Mouse (Mus musculus): Measurements from ENCODE around the gene Erbb4. TPM values are rescaled to one million over a fixed set of nuclear protein-coding genes. Genes with fewer than 3 reads are reported as not detected.

Erbb4 gene
- polyA plus RNA-seq, 1 experiment: not detected

DNA sequence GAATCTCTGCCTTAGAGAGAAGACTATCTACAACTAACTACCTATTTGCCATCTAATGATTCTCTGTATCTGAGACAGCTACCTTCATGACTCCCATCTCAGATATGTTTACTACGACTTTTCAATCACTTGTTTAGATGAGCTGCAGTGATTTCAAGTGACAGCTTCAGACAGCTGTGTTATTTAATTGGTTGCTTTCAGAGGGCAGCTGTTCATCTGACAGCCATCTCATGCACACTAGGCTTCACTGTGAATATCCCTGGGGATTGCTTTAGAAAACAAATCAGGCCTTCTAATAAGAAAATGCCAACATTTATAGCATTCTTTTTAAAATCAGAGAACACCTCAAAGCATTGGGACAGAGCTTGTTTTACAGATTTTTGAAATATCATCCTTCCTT lies 952.6 kb downstream of the Erbb4 start:
- no peaks in the 10 kb centered on the region for H3K27me3 ChIP-seq (ENCODE audit: control insufficient read depth, insufficient read depth, insufficient read length)
- no peak overlapping the region for H3K4me2 ChIP-seq (ENCODE audit: low read depth)
- H3K36me3 ChIP-seq (ENCODE audit: control insufficient read depth, insufficient read depth): no peaks in the 10 kb centered on the region
- TF ChIP-seq TCF12 (IDR thresholded peaks at IDR 0.05; ENCODE audit: insufficient read depth, poor library complexity, severe bottlenecking): no peak
- no peak for TF ChIP-seq SRF (IDR thresholded peaks at IDR 0.05; ENCODE audit: control insufficient read depth, insufficient read length, low read depth)
- no peak for TF ChIP-seq CEBPB (IDR thresholded peaks at IDR 0.05; ENCODE audit: insufficient read depth, poor library complexity, severe bottlenecking)
- no peak for TF ChIP-seq POLR2AphosphoS2 (IDR thresholded peaks at IDR 0.05; ENCODE audit: insufficient read length, low read depth)
- no peak for TF ChIP-seq MYOG (IDR thresholded peaks at IDR 0.05; ENCODE audit: control insufficient read depth in 1 of 3, insufficient read depth in 1 of 3, insufficient read length in 2 of 3, low read depth in 2 of 3)
- TF ChIP-seq POLR2A (IDR thresholded peaks at IDR 0.05; ENCODE audit: insufficient read length, low read depth): no peak
- no peak for TF ChIP-seq E2F4 (IDR thresholded peaks at IDR 0.05; ENCODE audit: insufficient read depth)
- no peak for TF ChIP-seq USF1 (IDR thresholded peaks at IDR 0.05; ENCODE audit: low read depth)
- no peak for TF ChIP-seq MAX (IDR thresholded peaks at IDR 0.05; ENCODE audit: low read depth)
- TF ChIP-seq REST (IDR thresholded peaks at IDR 0.05; ENCODE audit: insufficient read depth, insufficient read length): no peak
- TF ChIP-seq TCF3 (IDR thresholded peaks at IDR 0.05; ENCODE audit: insufficient read length, low read depth): no peak
- TF ChIP-seq MYOD1 (IDR thresholded peaks at IDR 0.05; ENCODE audit: control insufficient read depth in 1 of 3, insufficient read length in 2 of 3, low read depth in 2 of 3): no peak
- H3K4me3 ChIP-seq: no peak overlapping the region
- no peak overlapping the region for H3ac ChIP-seq (ENCODE audit: control insufficient read depth, insufficient read length)
- no peaks in the 10 kb centered on the region for H3K79me2 ChIP-seq (ENCODE audit: control insufficient read depth, insufficient read depth)

DNA sequence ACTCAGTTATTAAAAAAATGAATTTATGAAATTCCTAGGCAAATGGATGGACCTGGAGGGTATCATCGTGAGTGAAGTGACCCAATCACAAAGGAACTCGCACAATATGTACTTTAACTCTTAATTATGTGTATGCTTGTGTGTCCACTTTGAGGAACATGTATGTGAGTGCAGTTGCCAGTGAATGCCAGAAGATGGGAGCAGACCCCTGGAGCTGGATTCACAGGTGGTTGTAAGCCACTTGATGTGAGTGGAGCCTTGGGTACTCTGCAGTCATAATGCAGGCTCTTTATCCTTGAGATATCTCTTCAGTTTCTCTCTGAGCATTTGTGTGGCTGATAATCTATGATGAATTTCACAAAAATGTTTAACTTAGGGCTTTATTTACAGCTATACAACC lies 957.3 kb downstream of the Erbb4 start:
- no peak overlapping the region for H3K4me3 ChIP-seq
- no peak for TF ChIP-seq POLR2AphosphoS2 (IDR thresholded peaks at IDR 0.05; ENCODE audit: insufficient read length, low read depth)
- TF ChIP-seq MYOD1 (IDR thresholded peaks at IDR 0.05; ENCODE audit: control insufficient read depth in 1 of 3, insufficient read length in 2 of 3, low read depth in 2 of 3): no peak
- no peak for TF ChIP-seq MAX (IDR thresholded peaks at IDR 0.05; ENCODE audit: low read depth)
- no peak for TF ChIP-seq MYOG (IDR thresholded peaks at IDR 0.05; ENCODE audit: control insufficient read depth in 1 of 3, insufficient read depth in 1 of 3, insufficient read length in 2 of 3, low read depth in 2 of 3)
- TF ChIP-seq TCF3 (IDR thresholded peaks at IDR 0.05; ENCODE audit: insufficient read length, low read depth): no peak
- no peak for TF ChIP-seq SRF (IDR thresholded peaks at IDR 0.05; ENCODE audit: control insufficient read depth, insufficient read length, low read depth)
- no peak for TF ChIP-seq REST (IDR thresholded peaks at IDR 0.05; ENCODE audit: insufficient read depth, insufficient read length)
- no peak for TF ChIP-seq TCF12 (IDR thresholded peaks at IDR 0.05; ENCODE audit: insufficient read depth, poor library complexity, severe bottlenecking)

DNA sequence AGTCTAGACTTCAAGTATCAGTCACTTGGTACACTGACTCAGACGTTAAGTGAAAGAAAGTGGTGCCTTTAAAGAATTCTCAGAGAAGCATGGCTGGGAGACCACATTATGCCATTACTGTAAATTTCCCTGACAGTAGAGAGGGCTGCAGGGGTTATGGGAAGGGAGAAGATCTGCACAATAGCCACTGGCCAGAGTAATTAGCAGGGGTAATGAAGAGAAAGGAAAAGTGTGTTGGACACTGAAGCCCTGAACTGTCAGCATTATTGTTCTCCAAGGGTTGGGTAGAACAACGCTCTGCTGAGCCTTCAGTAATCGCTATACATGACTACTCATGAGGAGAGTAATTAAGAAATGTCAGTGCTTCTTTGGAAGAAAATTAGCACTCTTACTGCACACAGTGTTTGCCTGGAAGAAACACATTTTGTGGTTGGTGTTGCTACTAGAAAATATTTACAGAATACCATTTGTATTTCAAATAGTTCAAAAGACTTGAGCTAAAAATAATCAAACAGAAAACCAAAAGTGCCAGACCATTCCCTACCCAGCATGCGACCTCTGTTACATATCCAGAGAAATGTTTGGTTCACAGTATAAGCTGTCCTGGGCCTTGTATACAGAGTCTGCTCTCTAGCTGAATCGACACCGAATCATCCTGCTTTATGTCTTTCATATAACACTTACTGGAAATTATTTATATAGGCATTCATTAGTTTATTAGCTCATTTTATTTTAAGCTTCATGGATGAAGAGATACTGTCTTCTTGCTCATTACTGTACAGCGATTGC lies 965.1 kb downstream of the Erbb4 start:
- H3K4me2 ChIP-seq (ENCODE audit: low read depth): no peak overlapping the region
- no peak overlapping the region for H3K4me3 ChIP-seq
- H3ac ChIP-seq (ENCODE audit: control insufficient read depth, insufficient read length): no peak overlapping the region
- no peaks in the 10 kb centered on the region for H3K36me3 ChIP-seq (ENCODE audit: control insufficient read depth, insufficient read depth)
- no peak for TF ChIP-seq CEBPB (IDR thresholded peaks at IDR 0.05; ENCODE audit: insufficient read depth, poor library complexity, severe bottlenecking)
- TF ChIP-seq POLR2A (IDR thresholded peaks at IDR 0.05; ENCODE audit: insufficient read length, low read depth): no peak
- no peak for TF ChIP-seq TCF12 (IDR thresholded peaks at IDR 0.05; ENCODE audit: insufficient read depth, poor library complexity, severe bottlenecking)
- no peak for TF ChIP-seq SRF (IDR thresholded peaks at IDR 0.05; ENCODE audit: control insufficient read depth, insufficient read length, low read depth)
- TF ChIP-seq MYOD1 (IDR thresholded peaks at IDR 0.05; ENCODE audit: control insufficient read depth in 1 of 3, insufficient read length in 2 of 3, low read depth in 2 of 3): no peak
- TF ChIP-seq REST (IDR thresholded peaks at IDR 0.05; ENCODE audit: insufficient read depth, insufficient read length): no peak
- TF ChIP-seq MAX (IDR thresholded peaks at IDR 0.05; ENCODE audit: low read depth): no peak
- no peak for TF ChIP-seq MYOG (IDR thresholded peaks at IDR 0.05; ENCODE audit: control insufficient read depth in 1 of 3, insufficient read depth in 1 of 3, insufficient read length in 2 of 3, low read depth in 2 of 3)
- TF ChIP-seq POLR2AphosphoS2 (IDR thresholded peaks at IDR 0.05; ENCODE audit: insufficient read length, low read depth): no peak
- no peak for TF ChIP-seq USF1 (IDR thresholded peaks at IDR 0.05; ENCODE audit: low read depth)
- no peak for TF ChIP-seq E2F4 (IDR thresholded peaks at IDR 0.05; ENCODE audit: insufficient read depth)
- TF ChIP-seq TCF3 (IDR thresholded peaks at IDR 0.05; ENCODE audit: insufficient read length, low read depth): no peak
- no peaks in the 10 kb centered on the region for H3K79me2 ChIP-seq (ENCODE audit: control insufficient read depth, insufficient read depth)
- H3K27me3 ChIP-seq (ENCODE audit: control insufficient read depth, insufficient read depth, insufficient read length): no peaks in the 10 kb centered on the region

More for the DNA sequence above, 957.3 kb downstream of the Erbb4 start:
- H3K36me3 ChIP-seq (ENCODE audit: control insufficient read depth, insufficient read depth): no peaks in the 10 kb centered on the region
- no peak overlapping the region for H3K4me2 ChIP-seq (ENCODE audit: low read depth)
- H3K79me2 ChIP-seq (ENCODE audit: control insufficient read depth, insufficient read depth): no peaks in the 10 kb centered on the region
- H3ac ChIP-seq (ENCODE audit: control insufficient read depth, insufficient read length): no peak overlapping the region
- no peaks in the 10 kb centered on the region for H3K27me3 ChIP-seq (ENCODE audit: control insufficient read depth, insufficient read depth, insufficient read length)

DNA sequence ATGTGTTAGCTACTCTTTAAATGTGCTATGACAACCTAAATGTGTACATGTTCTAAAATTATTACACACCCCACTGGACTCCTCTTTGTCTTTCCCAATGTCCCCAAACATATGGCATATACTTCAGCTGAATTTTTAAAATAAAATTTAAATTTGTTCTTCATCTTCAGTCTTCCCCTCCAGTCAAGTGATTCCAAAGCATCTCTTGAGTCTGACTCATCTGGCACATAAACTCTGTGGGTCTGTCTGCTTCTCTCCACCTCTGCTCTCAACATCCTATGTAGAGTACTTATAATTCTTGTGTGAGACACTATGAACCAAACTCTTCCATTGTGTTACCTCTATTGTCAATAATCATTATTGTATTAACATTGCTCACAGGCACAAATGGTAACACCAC lies 972.9 kb downstream of the Erbb4 start:
- Histone ChIP-seq H3ac (ENCODE audit: control insufficient read depth, insufficient read length) (no peak overlapping the region), H3K4me2 (ENCODE audit: low read depth) (no peak overlapping the region), H3K4me3 (no peak overlapping the region), H3K79me2 (ENCODE audit: control insufficient read depth, insufficient read depth) (no peaks in the 10 kb centered on the region), H3K36me3 (ENCODE audit: control insufficient read depth, insufficient read depth) (no peaks in the 10 kb centered on the region), H3K27me3 (ENCODE audit: control insufficient read depth, insufficient read depth, insufficient read length) (no peaks in the 10 kb centered on the region)
- no peak for TF ChIP-seq CEBPB (IDR thresholded peaks at IDR 0.05; ENCODE audit: insufficient read depth, poor library complexity, severe bottlenecking)
- no peak for TF ChIP-seq POLR2AphosphoS2 (IDR thresholded peaks at IDR 0.05; ENCODE audit: insufficient read length, low read depth)
- TF ChIP-seq TCF3 (IDR thresholded peaks at IDR 0.05; ENCODE audit: insufficient read length, low read depth): no peak
- no peak for TF ChIP-seq POLR2A (IDR thresholded peaks at IDR 0.05; ENCODE audit: insufficient read length, low read depth)
- no peak for TF ChIP-seq MAX (IDR thresholded peaks at IDR 0.05; ENCODE audit: low read depth)
- TF ChIP-seq TCF12 (IDR thresholded peaks at IDR 0.05; ENCODE audit: insufficient read depth, poor library complexity, severe bottlenecking): no peak
- no peak for TF ChIP-seq MYOD1 (IDR thresholded peaks at IDR 0.05; ENCODE audit: control insufficient read depth in 1 of 3, insufficient read length in 2 of 3, low read depth in 2 of 3)
- no peak for TF ChIP-seq REST (IDR thresholded peaks at IDR 0.05; ENCODE audit: insufficient read depth, insufficient read length)
- no peak for TF ChIP-seq SRF (IDR thresholded peaks at IDR 0.05; ENCODE audit: control insufficient read depth, insufficient read length, low read depth)
- TF ChIP-seq USF1 (IDR thresholded peaks at IDR 0.05; ENCODE audit: low read depth): no peak
- no peak for TF ChIP-seq E2F4 (IDR thresholded peaks at IDR 0.05; ENCODE audit: insufficient read depth)
